Mouse (Mus musculus) liver, adult 2 months (tissue): ENCODE data around the gene Cwc25.

Experiments used
- CTCF ChIP-seq: fragments of 200-500 bp; IDR thresholded peaks from 2 replicates; pipeline ENCODE4 v1.5.1; 2011; ENCODE audit warnings: low read depth, low read length, control low read depth
- POLR2A ChIP-seq: fragments of 200-500 bp; IDR thresholded peaks from 2 replicates; pipeline ENCODE4 v1.6.1; 2011; ENCODE audit warnings: low read length, control low read depth; ENCODE audit not compliant: insufficient read depth; ENCODE audit errors: extremely low read depth

- TF ChIP-seq CTCF: peak; percentile 42
- TF ChIP-seq POLR2A: no peak
Observed at GRCm38 (mm10) chr11:97793165-97793564, 26.8 kb upstream of the Cwc25 start.
